Mouse (Mus musculus) forebrain, embryonic 15.5 days (tissue): ENCODE results near the gene Mis12. TPM values are rescaled to one million over a fixed set of nuclear protein-coding genes. Genes with fewer than 3 reads are reported as not detected.

Experiments used
- ATAC-seq: fragments of 200-750 bp; cut with Nextera tagmentation; replicated peaks from 2 replicates; pipeline ENCODE4 v1.8.0; 2017; ENCODE audit warnings: mild to moderate bottlenecking, moderate TSS enrichment, moderate library complexity
- H3K27ac ChIP-seq: fragments of 300-500 bp; sonication (generic); replicated peaks from 2 replicates; pipeline ENCODE4 v1.5.1; 2015; ENCODE audit warnings: mild to moderate bottlenecking, inconsistent platforms
- H3K27me3 ChIP-seq: fragments of 300-500 bp; sonication (generic); 2 replicates; pipeline ENCODE4 v1.6.1; 2015; ENCODE audit warnings: inconsistent platforms
- H3K36me3 ChIP-seq: fragments of 300-500 bp; sonication (generic); 2 replicates; pipeline ENCODE4 v1.6.1; 2015; ENCODE audit warnings: mild to moderate bottlenecking, inconsistent platforms
- H3K4me1 ChIP-seq: fragments of 300-500 bp; sonication (generic); 2 replicates; pipeline ENCODE4 v1.6.1; 2015; ENCODE audit warnings: inconsistent platforms
- H3K4me2 ChIP-seq: fragments of 300-500 bp; sonication (generic); replicated peaks from 2 replicates; pipeline ENCODE4 v1.6.1; 2015; ENCODE audit warnings: mild to moderate bottlenecking, inconsistent platforms
- H3K4me3 ChIP-seq: fragments of 300-500 bp; sonication (generic); 2 replicates; pipeline ENCODE4 v1.5.1; 2015; ENCODE audit warnings: mild to moderate bottlenecking, inconsistent platforms
- H3K9ac ChIP-seq: fragments of 300-500 bp; sonication (generic); replicated peaks from 2 replicates; pipeline ENCODE4 v1.6.1; 2015; ENCODE audit warnings: mild to moderate bottlenecking, inconsistent platforms
- H3K9me3 ChIP-seq: fragments of 300-500 bp; sonication (generic); 2 replicates; pipeline ENCODE4 v1.6.1; 2016; ENCODE audit warnings: inconsistent platforms
- WGBS: fragments of 180-500 bp; shearing (Covaris S2); methylation state at CpG from one replicate; pipeline ENCODE4 v1.1.7; 2015; ENCODE audit warnings: mixed read lengths; 5-methylcytosine and 5-hydroxymethylcytosine counted together
- polyA plus RNA-seq: library from polyadenylated mRNA; unstranded; fragments of >200 nt; fragmentation: Nextera tagmentation; extraction: Ambion mirVana; gene quantifications from 2 replicates; pipeline ENCODE4 v1.2.1, GENCODE M21; 2015

Gene Mis12
- polyA plus RNA-seq, 1 experiment from 2014 or later = 39.4 TPM

DNA sequence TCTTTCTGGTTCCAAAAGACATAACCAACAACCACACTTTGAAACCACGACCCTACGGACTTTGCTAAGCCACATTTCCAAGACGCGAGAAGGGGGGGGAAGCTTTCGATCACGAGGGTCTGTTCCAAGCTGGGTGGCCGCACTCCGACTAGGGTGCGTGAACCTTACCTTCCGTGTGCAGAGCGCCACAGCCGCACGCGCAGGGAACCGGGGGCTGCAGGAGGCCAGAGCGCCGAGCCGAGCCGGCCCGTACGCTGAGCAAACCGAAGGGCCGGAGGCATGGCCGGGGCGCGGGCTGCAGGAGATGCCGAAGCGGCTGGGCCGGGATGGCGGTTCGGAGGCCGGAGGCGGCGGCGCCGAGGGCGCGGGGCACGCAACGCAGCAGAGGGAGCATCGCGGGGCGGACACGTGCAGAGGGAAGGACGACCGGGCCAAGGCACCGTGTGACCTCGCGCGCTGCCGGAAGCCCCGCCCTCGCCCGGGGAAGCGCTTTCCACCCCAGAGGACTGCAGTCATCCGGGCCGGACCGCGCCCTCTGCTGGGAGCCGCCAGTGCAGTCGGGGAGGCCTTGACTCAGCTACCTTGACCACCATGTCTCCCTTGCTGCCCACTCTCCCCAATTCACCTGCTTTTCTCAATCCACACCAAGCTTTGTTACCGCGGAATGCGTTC, 36.7 kb upstream of the Mis12 start, which contains the start of gene C1qbp:
C1qbp (minus strand) TSS at position 470 of the 672 bp plus-strand sequence.
- H3K4me2 ChIP-seq = peak within 1 kb of the TSS; percentile 65
- ATAC-seq = peak; percentile 97
- 0 out of 2 replicates have a peak within 1 kb of the TSS, but pooled peaks have one; percentile 32 for H3K27ac ChIP-seq
- under 1% methylated on average over 63 of the region's 64 CpGs for WGBS
- peaks cover 15% of the 10 kb centered on the region for H3K4me1 ChIP-seq
- no peaks in the 10 kb centered on the region for H3K9me3 ChIP-seq
- H3K36me3 ChIP-seq = peaks cover 57% of the 10 kb centered on the region
- H3K9ac ChIP-seq = peak within 1 kb of the TSS; percentile 94
- H3K27me3 ChIP-seq = no peaks in the 10 kb centered on the region
- H3K4me3 ChIP-seq = peak within 1 kb of the TSS; percentile 100

DNA sequence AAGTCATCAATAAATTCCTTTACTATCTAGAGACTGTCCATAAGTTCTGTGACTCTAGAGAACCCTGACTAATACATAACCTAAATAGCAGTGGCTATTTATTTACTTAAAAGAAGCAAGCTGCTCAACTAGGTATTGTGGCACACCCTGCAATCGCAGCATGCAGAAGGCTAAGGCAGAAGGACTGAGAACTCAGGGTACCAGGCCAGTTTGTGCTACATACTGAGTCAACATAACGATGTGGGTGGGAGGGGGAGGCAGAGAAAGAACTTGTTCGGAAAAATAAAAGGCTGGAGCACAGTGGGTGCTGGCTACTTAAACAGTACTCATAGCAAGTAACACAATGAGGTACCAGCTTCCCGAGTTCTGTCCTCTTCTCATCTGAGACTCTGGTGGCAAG, 18.2 kb upstream of the Mis12 start:
- Histone ChIP-seq H3K4me1 (peaks cover 21% of the 10 kb centered on the region), H3K4me3 (no peak overlapping the region), H3K36me3 (peaks cover 38% of the 10 kb centered on the region), H3K27me3 (no peaks in the 10 kb centered on the region), H3K9ac (no peak overlapping the region), H3K4me2 (no peak overlapping the region), H3K9me3 (no peaks in the 10 kb centered on the region), H3K27ac (no peak overlapping the region)
- ATAC-seq = no peak
- WGBS = 74% methylated on average over 4 of the region's 4 CpGs

DNA sequence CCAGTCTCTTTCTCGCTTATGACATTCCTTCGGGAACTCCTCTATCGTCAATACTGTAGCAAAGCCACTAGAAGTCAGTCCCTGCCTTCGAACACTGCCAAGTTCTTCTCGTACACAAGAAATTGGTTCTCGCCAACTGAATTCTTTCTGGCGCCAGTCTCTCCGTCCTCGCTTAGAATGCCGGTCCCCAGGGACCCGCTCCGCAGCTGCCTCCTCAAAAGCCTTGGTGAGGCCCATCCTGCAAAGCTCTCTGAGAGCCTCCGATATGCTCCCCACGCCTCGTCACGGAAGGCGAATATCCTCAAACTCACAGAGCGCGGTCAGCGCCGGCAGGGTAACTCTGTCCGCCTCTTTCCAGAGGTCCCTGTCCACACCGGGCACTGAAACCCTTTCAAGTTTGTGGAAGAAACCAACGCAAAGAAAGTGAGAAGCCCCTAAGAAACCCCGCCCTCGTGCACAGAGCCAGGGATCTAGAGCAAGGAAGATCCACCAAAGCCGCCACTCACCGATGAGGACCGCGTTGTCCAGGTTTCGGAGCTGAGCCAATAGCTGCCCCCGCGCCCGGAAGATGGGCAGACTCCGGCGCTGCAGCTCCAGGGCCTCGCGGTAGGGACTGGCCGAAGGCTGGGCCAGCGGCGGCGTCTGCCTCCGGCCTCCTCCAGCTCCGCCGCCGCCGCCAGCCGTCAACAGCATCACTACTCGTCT, 15.6 kb upstream of the Mis12 start:
- Histone ChIP-seq H3K9me3 (no peaks in the 10 kb centered on the region), H3K27me3 (no peaks in the 10 kb centered on the region), H3K36me3 (peaks cover 26% of the 10 kb centered on the region), H3K4me1 (peaks cover 21% of the 10 kb centered on the region), H3K4me3 (peak overlapping the region; percentile 99), H3K27ac (peak overlapping the region; percentile 79), H3K4me2 (peak overlapping the region; percentile 78), H3K9ac (peak overlapping the region; percentile 67)
- under 1% methylated on average over 49 of the region's 49 CpGs for WGBS
- ATAC-seq = peak; percentile 82; the same call in 1 of the 2 replicates

DNA sequence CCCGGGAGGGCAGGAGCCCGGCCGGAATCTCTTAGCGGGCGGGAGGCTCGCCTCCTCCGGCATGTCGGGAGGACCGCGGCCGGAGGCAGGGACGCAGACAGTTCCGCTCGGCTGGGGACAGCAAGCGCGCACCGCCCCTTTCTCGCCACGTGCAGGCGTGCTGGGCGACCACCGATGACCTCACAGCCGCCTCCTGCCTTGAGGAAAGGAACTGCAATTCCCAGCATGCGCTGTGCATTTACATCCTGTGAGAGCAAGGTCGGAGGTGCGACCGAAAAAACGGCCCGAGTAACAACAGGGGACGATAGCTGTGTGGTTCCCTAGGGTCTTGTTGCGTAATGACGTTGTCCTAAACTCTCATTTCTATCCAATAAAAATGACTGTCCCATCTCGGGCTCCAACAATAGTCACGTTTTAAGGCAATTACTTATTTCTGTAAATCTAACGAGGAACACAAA, 15.1 kb upstream of the Mis12 start, which contains the start of gene Dhx33:
Dhx33 (minus strand) TSS at position 122 of the 458 bp plus-strand sequence.
- Histone ChIP-seq H3K27ac (peak within 1 kb of the TSS; percentile 79), H3K9me3 (no peaks in the 10 kb centered on the region), H3K4me2 (peak within 1 kb of the TSS; percentile 78), H3K36me3 (peaks cover 24% of the 10 kb centered on the region), H3K4me3 (peak within 1 kb of the TSS; percentile 99), H3K9ac (peak within 1 kb of the TSS; percentile 67), H3K4me1 (peaks cover 21% of the 10 kb centered on the region), H3K27me3 (no peaks in the 10 kb centered on the region)
- peak; percentile 98 for ATAC-seq
- 1% methylated on average over 35 of the region's 35 CpGs for WGBS

DNA sequence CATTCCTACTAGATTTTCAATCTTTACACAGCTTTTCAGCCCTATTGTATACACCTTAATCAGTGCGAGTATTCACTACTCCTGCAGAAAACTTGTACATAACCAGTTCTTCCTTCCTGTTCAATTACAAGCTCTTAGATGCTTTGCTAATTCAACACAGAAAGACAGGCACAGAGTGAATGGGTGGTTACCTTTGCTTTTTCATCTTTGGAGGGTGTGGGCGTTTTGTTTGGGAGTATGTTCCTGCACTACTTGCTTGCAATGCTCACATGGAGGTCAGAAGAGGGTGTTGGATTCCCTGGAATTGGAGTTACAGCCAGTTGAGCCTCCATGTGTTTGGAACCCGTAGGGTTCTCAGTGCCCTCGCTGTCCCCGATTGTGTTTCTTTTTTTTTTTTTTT, 14.4 kb upstream of the Mis12 start:
- peaks cover 21% of the 10 kb centered on the region for H3K4me1 ChIP-seq
- no peaks in the 10 kb centered on the region for H3K27me3 ChIP-seq
- H3K4me3 ChIP-seq = peak overlapping the region; percentile 99
- peaks cover 25% of the 10 kb centered on the region for H3K36me3 ChIP-seq
- no peak for ATAC-seq
- peak overlapping the region; percentile 32; the same call in 1 of the 2 replicates for H3K9ac ChIP-seq
- H3K4me2 ChIP-seq = peak overlapping the region; percentile 45
- WGBS = 56% methylated on average over 5 of the region's 5 CpGs
- H3K27ac ChIP-seq = peak overlapping the region; percentile 57
- H3K9me3 ChIP-seq = no peaks in the 10 kb centered on the region

DNA sequence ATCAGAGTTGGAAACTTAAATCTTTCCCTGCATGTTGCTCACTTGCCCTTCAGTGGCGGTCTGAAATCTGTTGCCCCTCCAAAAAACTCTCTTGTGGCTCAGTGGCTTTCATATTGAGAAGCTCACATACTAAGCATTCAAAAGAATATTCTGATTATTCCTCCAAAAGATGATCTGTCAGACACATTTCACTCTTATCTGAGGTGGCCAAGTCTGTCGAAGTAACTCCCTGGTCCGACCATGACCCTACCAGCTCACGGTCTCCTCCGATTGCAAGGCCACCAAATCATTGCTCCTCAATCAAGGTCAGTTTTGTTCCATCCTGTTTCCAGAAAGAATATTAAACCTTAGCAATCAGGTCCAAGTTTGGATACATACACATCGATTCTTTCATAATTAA, 12.4 kb upstream of the Mis12 start:
- no peak for ATAC-seq
- no peak overlapping the region for H3K4me3 ChIP-seq
- no peaks in the 10 kb centered on the region for H3K27me3 ChIP-seq
- no peak overlapping the region for H3K27ac ChIP-seq
- H3K9me3 ChIP-seq = no peaks in the 10 kb centered on the region
- peaks cover 21% of the 10 kb centered on the region for H3K4me1 ChIP-seq
- H3K9ac ChIP-seq = no peak overlapping the region
- WGBS = 96% methylated on average over 6 of the region's 6 CpGs
- H3K36me3 ChIP-seq = peaks cover 39% of the 10 kb centered on the region
- no peak overlapping the region for H3K4me2 ChIP-seq

DNA sequence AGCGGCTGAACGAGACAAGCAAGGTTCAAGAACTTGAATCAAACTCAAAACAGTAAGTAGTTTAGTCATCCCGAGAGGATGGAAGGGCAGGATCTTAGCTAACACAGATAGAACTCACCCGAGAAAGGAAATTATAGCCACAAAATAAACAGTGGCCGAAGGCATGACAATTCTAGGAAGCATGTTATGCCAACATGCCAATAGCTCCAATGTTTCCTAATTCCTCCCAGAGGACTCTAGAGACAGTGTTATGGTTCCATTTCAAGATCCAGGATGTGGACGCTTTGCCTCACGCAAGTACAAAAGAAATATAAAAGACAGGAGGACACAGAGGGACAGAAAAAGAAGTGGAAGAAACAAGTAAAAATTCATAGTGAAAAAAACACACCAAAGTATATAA, 11.6 kb upstream of the Mis12 start:
- H3K9ac ChIP-seq = no peak overlapping the region
- H3K36me3 ChIP-seq = peaks cover 47% of the 10 kb centered on the region
- H3K27ac ChIP-seq = no peak overlapping the region
- no peak for ATAC-seq
- H3K4me1 ChIP-seq = peaks cover 13% of the 10 kb centered on the region
- H3K4me2 ChIP-seq = no peak overlapping the region
- 93% methylated on average over 7 of the region's 7 CpGs for WGBS
- H3K27me3 ChIP-seq = no peaks in the 10 kb centered on the region
- no peaks in the 10 kb centered on the region for H3K9me3 ChIP-seq
- no peak overlapping the region for H3K4me3 ChIP-seq

DNA sequence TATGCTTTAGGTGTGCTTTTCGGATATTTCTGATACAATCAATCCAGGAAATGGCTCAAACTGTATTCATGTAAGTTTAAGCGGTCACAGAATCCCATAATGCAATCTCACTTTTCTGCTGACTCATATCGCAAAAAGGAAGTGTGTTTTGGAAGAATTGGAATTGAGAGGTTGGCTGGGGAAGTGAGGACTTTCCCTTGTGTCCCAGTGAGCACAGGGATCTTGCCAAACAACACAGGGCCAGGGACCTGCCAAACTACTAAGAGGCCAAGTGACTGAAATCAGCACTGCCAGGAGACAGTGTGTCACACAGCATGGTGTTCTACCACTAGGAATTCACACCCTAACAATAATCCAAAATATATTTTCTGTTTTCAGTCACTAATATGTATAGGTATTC, 11.1 kb upstream of the Mis12 start:
- H3K9me3 ChIP-seq = no peaks in the 10 kb centered on the region
- no peak overlapping the region for H3K4me2 ChIP-seq
- no peak overlapping the region for H3K9ac ChIP-seq
- 96% methylated on average over 3 of the region's 3 CpGs for WGBS
- no peak for ATAC-seq
- H3K4me1 ChIP-seq = peaks cover 8% of the 10 kb centered on the region
- H3K36me3 ChIP-seq = peaks cover 49% of the 10 kb centered on the region
- H3K4me3 ChIP-seq = no peak overlapping the region
- H3K27me3 ChIP-seq = no peaks in the 10 kb centered on the region
- no peak overlapping the region for H3K27ac ChIP-seq

DNA sequence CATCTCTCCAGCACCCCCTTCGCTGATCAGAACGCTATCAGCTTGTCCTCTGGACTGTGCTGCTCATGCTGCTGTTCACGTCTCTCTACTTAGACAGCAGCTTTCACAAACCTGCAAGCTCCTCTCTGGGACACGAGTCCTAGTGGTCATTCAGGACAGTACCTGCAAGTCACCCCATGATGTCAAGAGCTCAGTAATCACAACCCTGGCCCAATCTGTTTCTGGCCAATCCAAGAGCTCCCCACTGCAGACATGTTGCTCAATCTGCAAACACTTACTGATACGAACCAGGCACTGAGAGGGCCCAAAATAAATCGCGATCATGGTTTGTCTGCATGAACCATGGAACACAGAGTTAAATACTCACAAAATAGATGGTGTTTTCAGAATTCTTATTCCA, 6.7 kb upstream of the Mis12 start:
- no peak for ATAC-seq
- H3K4me2 ChIP-seq = no peak overlapping the region
- H3K4me1 ChIP-seq = peaks cover 19% of the 10 kb centered on the region
- no peak overlapping the region for H3K9ac ChIP-seq
- 96% methylated on average over 7 of the region's 7 CpGs for WGBS
- H3K9me3 ChIP-seq = no peaks in the 10 kb centered on the region
- H3K4me3 ChIP-seq = no peak overlapping the region
- peaks cover 44% of the 10 kb centered on the region for H3K36me3 ChIP-seq
- no peaks in the 10 kb centered on the region for H3K27me3 ChIP-seq
- no peak overlapping the region for H3K27ac ChIP-seq

DNA sequence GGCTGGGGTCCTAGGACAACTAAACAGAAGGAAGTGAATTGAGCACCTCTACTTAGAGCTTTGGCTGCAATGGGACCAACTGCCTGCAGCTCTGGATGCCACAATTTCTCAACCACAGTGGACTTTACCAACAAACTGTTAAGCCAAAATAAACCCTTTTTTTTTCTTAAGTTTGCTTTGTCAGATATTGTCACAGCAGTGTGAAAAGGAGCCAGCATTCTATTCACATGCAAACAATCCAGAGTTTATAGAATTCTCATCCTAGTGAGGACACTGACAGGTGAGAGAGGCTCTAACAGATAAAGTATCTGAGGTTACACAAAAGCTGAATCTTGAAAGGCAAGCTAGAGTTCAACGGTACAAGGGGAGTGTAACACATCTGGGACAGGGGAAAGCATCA, 2.4 kb upstream of the Mis12 start:
- no peak for ATAC-seq
- no peak overlapping the region for H3K27ac ChIP-seq
- peaks cover 47% of the 10 kb centered on the region for H3K4me1 ChIP-seq
- peaks cover 12% of the 10 kb centered on the region for H3K36me3 ChIP-seq
- no peak overlapping the region for H3K4me2 ChIP-seq
- no peak overlapping the region for H3K9ac ChIP-seq
- H3K9me3 ChIP-seq = no peaks in the 10 kb centered on the region
- 90% methylated on average over 1 of the region's 1 CpGs for WGBS
- no peaks in the 10 kb centered on the region for H3K27me3 ChIP-seq
- no peak overlapping the region for H3K4me3 ChIP-seq

DNA sequence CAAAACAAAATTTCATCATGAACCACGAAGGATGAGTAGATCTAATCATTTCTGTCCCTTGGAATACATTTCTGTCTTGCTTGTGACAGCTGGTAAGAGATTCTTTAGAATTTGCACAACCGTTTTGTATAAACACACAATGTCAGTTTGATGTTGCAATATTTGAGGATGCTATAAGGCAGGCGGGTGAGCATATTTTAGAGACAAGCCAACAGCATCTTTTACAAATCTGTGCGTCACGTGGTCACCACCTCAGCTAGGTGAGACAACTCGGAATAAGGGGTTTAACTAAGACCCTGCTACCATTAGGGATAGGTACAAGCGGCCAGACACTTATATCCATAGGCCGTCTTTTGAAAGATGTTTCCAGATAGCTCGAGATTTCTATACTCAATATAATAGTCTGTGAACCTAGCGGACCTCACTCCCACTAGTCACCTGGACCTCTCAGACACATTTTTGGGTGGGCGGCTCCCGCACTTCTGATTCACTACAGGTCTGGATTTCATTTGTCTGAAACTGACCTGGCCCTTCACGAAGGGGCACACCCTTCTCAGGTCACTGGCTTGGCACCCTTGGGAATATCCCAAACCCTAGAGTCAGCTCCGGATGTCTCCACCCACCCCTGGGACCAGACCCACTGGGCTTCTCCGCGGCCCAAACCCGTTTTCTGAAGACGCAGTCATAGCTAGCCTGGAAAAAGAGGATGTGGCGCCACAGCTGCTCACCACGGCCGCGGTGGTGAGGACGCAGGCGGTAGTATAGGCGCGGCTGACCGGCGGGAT, 803 bp upstream of the Mis12 start:
- Histone ChIP-seq H3K9ac (peak overlapping the region; percentile 79), H3K4me1 (peaks cover 61% of the 10 kb centered on the region), H3K27ac (peak overlapping the region; percentile 85), H3K4me3 (peak overlapping the region; percentile 73), H3K4me2 (peak overlapping the region; percentile 72), H3K36me3 (no peaks in the 10 kb centered on the region), H3K9me3 (no peaks in the 10 kb centered on the region), H3K27me3 (no peaks in the 10 kb centered on the region)
- WGBS = 4% methylated on average over 28 of the region's 28 CpGs
- no peak; the same call in 1 of the 2 replicates for ATAC-seq

DNA sequence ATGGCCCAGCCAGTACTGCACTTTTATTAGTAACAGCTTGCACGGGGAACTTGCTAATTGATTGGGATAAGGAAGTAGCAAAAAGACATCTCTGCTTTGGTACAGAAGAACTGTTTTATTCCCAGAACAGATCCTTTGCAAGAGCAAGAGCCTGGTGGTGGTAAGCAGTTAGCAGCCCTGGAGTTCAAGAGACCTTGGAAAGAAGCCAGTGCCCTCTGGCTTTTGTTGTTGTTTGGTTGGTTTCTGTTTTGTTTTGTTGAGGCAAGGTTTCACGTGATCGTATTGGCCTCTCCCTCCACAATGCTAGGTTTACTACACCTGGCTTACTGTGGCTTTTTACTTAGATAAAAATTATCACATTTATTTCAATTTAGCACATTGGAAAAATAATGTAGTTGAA, 8.9 kb downstream of the Mis12 start:
- H3K9me3 ChIP-seq = no peaks in the 10 kb centered on the region
- peaks cover 37% of the 10 kb centered on the region for H3K36me3 ChIP-seq
- no peak overlapping the region for H3K9ac ChIP-seq
- H3K4me1 ChIP-seq = peaks cover 19% of the 10 kb centered on the region
- H3K4me2 ChIP-seq = no peak overlapping the region
- no peak overlapping the region for H3K4me3 ChIP-seq
- ATAC-seq = no peak
- H3K27me3 ChIP-seq = no peaks in the 10 kb centered on the region
- WGBS = 69% methylated on average over 3 of the region's 3 CpGs
- H3K27ac ChIP-seq = no peak overlapping the region
